In the genomic region with DNA sequence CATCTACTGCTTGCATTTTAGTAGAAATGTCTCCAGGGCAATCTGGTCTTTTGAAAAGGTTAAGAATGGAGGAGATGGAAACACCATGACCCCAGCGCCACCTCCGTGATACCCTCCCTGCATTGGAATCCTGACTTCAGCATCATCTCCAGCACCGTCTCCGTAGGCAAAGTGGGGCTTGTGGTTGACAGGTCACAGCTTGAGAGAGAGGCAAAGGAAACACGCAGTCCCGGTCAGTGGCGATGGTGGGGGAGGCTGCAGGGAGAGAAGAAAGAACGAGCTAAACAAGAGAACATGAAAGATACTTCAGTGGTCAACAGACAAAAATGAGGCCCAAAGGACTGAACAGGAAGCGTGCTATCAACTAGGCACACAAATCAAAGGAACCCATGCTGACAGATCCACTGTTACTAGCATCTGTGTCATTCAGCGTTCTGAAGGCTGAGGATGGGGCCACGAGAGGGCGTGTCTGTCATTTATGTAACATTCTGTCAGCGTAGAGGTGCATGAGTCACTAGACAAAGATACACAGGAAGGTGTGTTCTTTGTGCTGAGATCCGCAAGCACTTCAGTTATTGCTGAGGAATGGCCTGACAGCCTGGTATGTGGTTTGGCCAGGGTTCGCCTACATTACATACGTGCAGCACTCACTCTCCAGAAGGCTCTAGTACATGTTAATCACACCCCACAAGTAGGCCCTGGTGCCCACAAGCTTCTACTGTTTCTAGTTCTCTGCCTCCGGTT, we compare ENCODE assay signal across 18 mouse cellular contexts. TPM values are rescaled to one million over a fixed set of nuclear protein-coding genes. Genes with fewer than 3 reads are reported as not detected.
A peak's percentile ranks its signal among the peaks of the same experiment; 100 is the strongest.
DNase-seq lines count a peak whose midpoint lies in the region; ATAC-seq and TF ChIP-seq lines count a peak whose summit lies in the region.
"Had no signal": no experiment of that assay in that cellular context is flagged by ENCODE, and none has a peak within 500 bp of the region (broad histone marks: within the 10 kb centered on the region; RNA-seq: fewer than 3 reads in every experiment).

No protein-coding gene starts in this region.

- no peak overlapping the region for H3K4me3 ChIP-seq in limb, embryonic 15.5 days
- H3K4me3 ChIP-seq in limb, embryonic 10.5 days: no peak overlapping the region
- no peak overlapping the region for H3K4me3 ChIP-seq in kidney, adult 2 months (ENCODE audit: insufficient read depth, low read depth, low read length)
- H3K4me3 ChIP-seq: left cerebral cortex, adult 2 months; liver, embryonic 12.5 days; neural tube, embryonic 13.5 days had no signal

- H3K9ac ChIP-seq in limb, embryonic 15.5 days: no peak overlapping the region
- H3K9ac ChIP-seq: liver, embryonic 12.5 days; neural tube, embryonic 13.5 days had no signal

- H3K36me3 ChIP-seq in limb, embryonic 15.5 days: no peaks in the 10 kb centered on the region
- no peaks in the 10 kb centered on the region for H3K36me3 ChIP-seq in limb, embryonic 10.5 days
- no peaks in the 10 kb centered on the region for H3K36me3 ChIP-seq in kidney, adult 2 months (ENCODE audit: control insufficient read depth, insufficient read depth, low read length)
- H3K36me3 ChIP-seq: liver, embryonic 12.5 days; neural tube, embryonic 13.5 days had no signal

- TF ChIP-seq CTCF in kidney, adult 2 months (conservative IDR thresholded peaks at IDR 0.05; ENCODE audit: insufficient read depth, insufficient read length, low read depth, low read length): no peak

- WGBS in limb, embryonic 15.5 days: 73% methylated on average over 17 of the region's 17 CpGs
- 84% methylated on average over 17 of the region's 17 CpGs for WGBS in limb, embryonic 10.5 days
- 76% methylated on average over 17 of the region's 17 CpGs for WGBS in kidney, adult 2 months

- no peak overlapping the region for H3K4me2 ChIP-seq in limb, embryonic 15.5 days
- H3K4me2 ChIP-seq: liver, embryonic 12.5 days; neural tube, embryonic 13.5 days had no signal

- no peak; the same call in 1 of the 2 replicates for ATAC-seq in limb, embryonic 15.5 days (ENCODE audit: insufficient number of reproducible peaks, low FRiP score, low TSS enrichment, low read depth)
- ATAC-seq: forebrain, embryonic 14.5 days; liver, embryonic 12.5 days had no signal

- no peaks in the 10 kb centered on the region for H3K27me3 ChIP-seq in limb, embryonic 15.5 days
- H3K27me3 ChIP-seq in limb, embryonic 10.5 days (ENCODE audit: low read depth, poor library complexity, severe bottlenecking): no peaks in the 10 kb centered on the region
- no peaks in the 10 kb centered on the region for H3K27me3 ChIP-seq in kidney, adult 2 months (replicated peaks; ENCODE audit: control insufficient read depth, insufficient read depth, low read length)
- H3K27me3 ChIP-seq: liver, embryonic 12.5 days; neural tube, embryonic 13.5 days had no signal

- H3K27ac ChIP-seq in limb, embryonic 15.5 days: 0 out of 2 replicates have a peak overlapping the region, but pooled peaks have one; percentile 29
- no peak overlapping the region for H3K27ac ChIP-seq in limb, embryonic 10.5 days
- H3K27ac ChIP-seq in kidney, adult 2 months (ENCODE audit: insufficient read depth, low read depth, low read length): no peak overlapping the region
- H3K27ac ChIP-seq: left cerebral cortex, adult 2 months; liver, embryonic 12.5 days; neural tube, embryonic 13.5 days had no signal

- no peak for DNase-seq in limb, embryonic 10.5 days (ENCODE audit: low spot score)
- peak; percentile 25 for DNase-seq in fat pad, adult 2 months (ENCODE audit: extremely low read depth, low read depth, low spot score)
- peak; percentile 38 for DNase-seq in lung, postnatal 14 days
- DNase-seq in urinary bladder, postnatal 36 days (ENCODE audit: low spot score in 2 of 2): peak; percentile 56 to 73
- no peak for DNase-seq in frontal cortex, postnatal 14 days (ENCODE audit: low spot score in 2 of 2)
- DNase-seq in layer of hippocampus, adult 18-20 months (ENCODE audit: low spot score in 2 of 2): no peak
- DNase-seq in kidney, adult 2 months: no peak
- DNase-seq: kidney, adult 9 months; right cerebral cortex, postnatal 14 days had no signal

- no peaks in the 10 kb centered on the region for H3K9me3 ChIP-seq in limb, embryonic 15.5 days
- no peaks in the 10 kb centered on the region for H3K9me3 ChIP-seq in limb, embryonic 10.5 days (replicated peaks)
- H3K9me3 ChIP-seq: liver, embryonic 12.5 days; neural tube, embryonic 13.5 days had no signal

- TF ChIP-seq POLR2A in kidney, adult 2 months (IDR thresholded peaks at IDR 0.05; ENCODE audit: low read depth, low read length): no peak

- no peaks in the 10 kb centered on the region for H3K4me1 ChIP-seq in limb, embryonic 15.5 days
- H3K4me1 ChIP-seq in limb, embryonic 10.5 days: no peaks in the 10 kb centered on the region
- no peaks in the 10 kb centered on the region for H3K4me1 ChIP-seq in kidney, adult 2 months (ENCODE audit: control insufficient read depth, insufficient read depth, low read length)
- H3K4me1 ChIP-seq: liver, embryonic 12.5 days; neural tube, embryonic 13.5 days had no signal

RNA-seq across cellular contexts. Expression of a gene that starts 17.1 kb away (rescaled TPM):
- 2.5 and 5.4 TPM in 2 replicates for polyA plus RNA-seq in limb, embryonic 15.5 days (2015; fragmentation: Nextera tagmentation; extraction: Ambion mirVana)
- polyA plus RNA-seq in limb, embryonic 10.5 days (2016; fragmentation: Nextera tagmentation; extraction: Ambion mirVana): not detected in 2 replicates
- total RNA-seq in layer of hippocampus, adult 18-20 months (2021): not detected
- polyA plus RNA-seq in kidney, adult 2 months (2012; rRNA removed): not detected in 2 replicates
- total RNA-seq: common myeloid progenitor, adult 5-6 weeks; granulocyte monocyte progenitor cell, adult 5-6 weeks; hematopoietic stem cell, adult 5-6 weeks; left cerebral cortex, adult 2 months had no signal
- polyA plus RNA-seq: forebrain, embryonic 14.5 days; liver, embryonic 12.5 days; midbrain, embryonic 14.5 days; neural tube, embryonic 13.5 days had no signal

RNA-seq across cellular contexts. Expression of a gene that starts 20.6 kb away (rescaled TPM):
- 2.0 and 2.4 TPM in 2 replicates for polyA plus RNA-seq in limb, embryonic 15.5 days (2015; fragmentation: Nextera tagmentation; extraction: Ambion mirVana)
- not detected in 2 replicates for polyA plus RNA-seq in limb, embryonic 10.5 days (2016; fragmentation: Nextera tagmentation; extraction: Ambion mirVana)
- total RNA-seq in layer of hippocampus, adult 18-20 months (2021): not detected
- not detected in 2 replicates for polyA plus RNA-seq in kidney, adult 2 months (2012; rRNA removed)
- total RNA-seq: common myeloid progenitor, adult 5-6 weeks; granulocyte monocyte progenitor cell, adult 5-6 weeks; hematopoietic stem cell, adult 5-6 weeks; left cerebral cortex, adult 2 months had no signal
- polyA plus RNA-seq: forebrain, embryonic 14.5 days; liver, embryonic 12.5 days; midbrain, embryonic 14.5 days; neural tube, embryonic 13.5 days had no signal

RNA-seq across cellular contexts. Expression of a gene that starts 26.1 kb away (rescaled TPM):
- polyA plus RNA-seq in limb, embryonic 15.5 days (2015; fragmentation: Nextera tagmentation; extraction: Ambion mirVana): 1.1 and 2.6 TPM in 2 replicates
- not detected in 2 replicates for polyA plus RNA-seq in limb, embryonic 10.5 days (2016; fragmentation: Nextera tagmentation; extraction: Ambion mirVana)
- total RNA-seq in layer of hippocampus, adult 18-20 months (2021): not detected
- not detected in 2 replicates for polyA plus RNA-seq in kidney, adult 2 months (2012; rRNA removed)
- total RNA-seq: common myeloid progenitor, adult 5-6 weeks; granulocyte monocyte progenitor cell, adult 5-6 weeks; hematopoietic stem cell, adult 5-6 weeks; left cerebral cortex, adult 2 months had no signal
- polyA plus RNA-seq: forebrain, embryonic 14.5 days; liver, embryonic 12.5 days; midbrain, embryonic 14.5 days; neural tube, embryonic 13.5 days had no signal

RNA-seq across cellular contexts. Expression of a gene that starts 28.6 kb away (rescaled TPM):
- polyA plus RNA-seq in limb, embryonic 15.5 days (2015; fragmentation: Nextera tagmentation; extraction: Ambion mirVana): 23.6 and 26.4 TPM in 2 replicates
- polyA plus RNA-seq in limb, embryonic 10.5 days (2016; fragmentation: Nextera tagmentation; extraction: Ambion mirVana): 0.08 TPM in 1 of 2 replicates, not detected in the other
- not detected for total RNA-seq in layer of hippocampus, adult 18-20 months (2021)
- polyA plus RNA-seq in kidney, adult 2 months (2012; rRNA removed): not detected in 2 replicates
- total RNA-seq: common myeloid progenitor, adult 5-6 weeks; granulocyte monocyte progenitor cell, adult 5-6 weeks; hematopoietic stem cell, adult 5-6 weeks; left cerebral cortex, adult 2 months had no signal
- polyA plus RNA-seq: forebrain, embryonic 14.5 days; liver, embryonic 12.5 days; midbrain, embryonic 14.5 days; neural tube, embryonic 13.5 days had no signal

RNA-seq across cellular contexts. Expression of a gene that starts 37.8 kb away (rescaled TPM):
- polyA plus RNA-seq in limb, embryonic 15.5 days (2015; fragmentation: Nextera tagmentation; extraction: Ambion mirVana): 1.1 and 1.7 TPM in 2 replicates
- not detected in 2 replicates for polyA plus RNA-seq in limb, embryonic 10.5 days (2016; fragmentation: Nextera tagmentation; extraction: Ambion mirVana)
- not detected for total RNA-seq in layer of hippocampus, adult 18-20 months (2021)
- not detected in 2 replicates for polyA plus RNA-seq in kidney, adult 2 months (2012; rRNA removed)
- total RNA-seq: common myeloid progenitor, adult 5-6 weeks; granulocyte monocyte progenitor cell, adult 5-6 weeks; hematopoietic stem cell, adult 5-6 weeks; left cerebral cortex, adult 2 months had no signal
- polyA plus RNA-seq: forebrain, embryonic 14.5 days; liver, embryonic 12.5 days; midbrain, embryonic 14.5 days; neural tube, embryonic 13.5 days had no signal

Comparison
In these comparisons a context has a peak if more than half of its experiments do, and no peak if none do; other contexts are left out.
1. DNase-seq: peak in fat pad, adult 2 months (single experiment), lung, postnatal 14 days (single experiment) and urinary bladder, postnatal 36 days (2 of 2); none in limb, embryonic 10.5 days (single experiment), frontal cortex, postnatal 14 days (0 of 2), layer of hippocampus, adult 18-20 months (0 of 2) and kidney, adult 2 months (single experiment).